Mouse (Mus musculus) hindbrain, embryonic 12.5 days (tissue): ENCODE data around the gene Pola2. TPM values are rescaled to one million over a fixed set of nuclear protein-coding genes. Genes with fewer than 3 reads are reported as not detected.

ENCODE experiments used
- ATAC-seq: fragments of 200-750 bp; cut with Nextera tagmentation; 2 replicates; pipeline ENCODE4 v1.8.0; 2017; ENCODE audit warnings: moderate TSS enrichment; ENCODE audit not compliant: low FRiP score
- H3K27ac ChIP-seq: fragments of 300-500 bp; sonication (generic); 2 replicates; pipeline ENCODE4 v1.5.1; 2016; ENCODE audit warnings: mild to moderate bottlenecking
- H3K27me3 ChIP-seq: fragments of 300-500 bp; sonication (generic); 2 replicates; pipeline ENCODE4 v1.6.1; 2016; ENCODE audit warnings: mild to moderate bottlenecking
- H3K36me3 ChIP-seq: fragments of 300-500 bp; sonication (generic); 2 replicates; pipeline ENCODE4 v1.6.1; 2016; ENCODE audit warnings: mild to moderate bottlenecking
- H3K4me1 ChIP-seq: fragments of 300-500 bp; sonication (generic); 2 replicates; pipeline ENCODE4 v1.6.1; 2016
- H3K4me2 ChIP-seq: fragments of 300-500 bp; sonication (generic); replicated peaks from 2 replicates; pipeline ENCODE4 v1.6.1; 2016; ENCODE audit warnings: mild to moderate bottlenecking
- H3K4me3 ChIP-seq: fragments of 300-500 bp; sonication (generic); 2 replicates; pipeline ENCODE4 v1.5.1; 2016; ENCODE audit warnings: mild to moderate bottlenecking
- H3K9ac ChIP-seq: fragments of 300-500 bp; sonication (generic); 2 replicates; pipeline ENCODE4 v1.6.1; 2016; ENCODE audit warnings: mild to moderate bottlenecking, moderate library complexity
- H3K9me3 ChIP-seq: fragments of 300-500 bp; sonication (generic); replicated peaks from 2 replicates; pipeline ENCODE4 v1.6.1; 2016; ENCODE audit warnings: mild to moderate bottlenecking
- WGBS: fragments of 180-500 bp; shearing (Covaris S2); methylation state at CpG from one replicate; pipeline ENCODE4 v1.1.7; 2016; 5-methylcytosine and 5-hydroxymethylcytosine counted together
- polyA plus RNA-seq: library from polyadenylated mRNA; unstranded; fragments of >200 nt; fragmentation: Nextera tagmentation; extraction: Ambion mirVana; gene quantifications from 2 replicates; pipeline ENCODE4 v1.2.1, GENCODE M21; 2016

Pola2 gene
- 47.4 and 49.2 TPM in 2 replicates for polyA plus RNA-seq

DNA sequence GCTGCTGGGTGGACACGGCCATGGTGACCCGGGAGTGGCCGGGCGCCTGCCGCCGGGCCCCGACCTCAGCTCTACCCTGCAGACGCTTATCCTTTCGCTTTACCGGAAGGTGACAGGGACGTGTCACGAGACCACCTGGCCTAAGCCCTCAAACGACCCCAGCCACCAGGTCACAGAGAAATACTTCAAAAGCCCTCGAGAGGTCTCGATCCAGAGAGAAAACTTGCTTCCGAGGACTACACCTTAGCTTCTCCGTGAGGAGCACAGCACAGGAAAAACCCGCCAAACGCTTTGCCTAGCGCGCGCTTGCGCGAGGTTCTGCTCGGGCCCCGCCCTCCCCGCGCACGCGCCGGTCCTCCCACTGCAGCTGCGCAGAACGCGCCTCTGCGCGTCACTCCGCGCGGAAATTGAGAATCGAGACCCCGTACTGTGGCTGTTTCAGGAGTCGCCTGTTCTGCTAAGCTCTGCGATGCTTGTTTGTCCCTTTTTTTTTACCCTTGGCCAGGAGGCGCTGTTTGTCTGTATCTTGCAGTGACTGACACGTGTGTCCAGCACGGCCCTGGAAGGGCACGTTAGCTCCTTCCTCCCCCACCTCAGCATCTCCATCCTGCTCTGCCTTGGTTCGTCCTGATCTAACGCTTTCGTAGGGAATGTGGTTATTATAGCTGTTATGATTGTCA is at the start of gene Pola2:
Gene Pola2 (minus strand): TSS at position 320 of the 680 bp plus-strand sequence.
- Histone ChIP-seq H3K9ac (peak within 1 kb of the TSS; percentile 74), H3K4me3 (peak within 1 kb of the TSS; percentile 62), H3K9me3 (no peaks in the 10 kb centered on the region), H3K27ac (peak within 1 kb of the TSS; percentile 60), H3K27me3 (no peaks in the 10 kb centered on the region), H3K4me2 (peak within 1 kb of the TSS; percentile 84), H3K36me3 (0 out of 2 replicates have a peak, but pooled peaks cover 1% of the 10 kb centered on the region), H3K4me1 (peaks cover 21% of the 10 kb centered on the region)
- under 1% methylated on average over 50 of the region's 50 CpGs for WGBS
- peak; percentile 89 for ATAC-seq

DNA sequence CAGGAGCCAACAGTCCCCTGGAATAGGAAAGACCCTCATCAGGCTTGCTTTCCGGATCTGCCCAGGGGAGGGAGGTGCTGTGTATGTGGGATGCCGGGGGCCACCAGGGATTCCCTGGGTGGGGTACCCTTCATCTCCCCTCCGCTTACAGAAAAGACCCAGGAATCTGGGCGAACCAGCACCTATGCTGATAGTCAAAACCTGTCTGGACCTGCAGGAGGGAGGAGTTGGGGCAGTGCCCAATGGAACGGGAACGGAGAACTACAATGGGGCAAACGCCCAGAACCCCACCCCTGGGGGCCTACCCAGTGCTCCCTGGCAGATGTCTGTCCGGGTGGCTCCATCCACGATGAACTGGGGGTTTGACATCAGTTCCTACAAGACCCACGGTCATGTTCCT is 49.7 kb upstream of the Pola2 start:
- 92% methylated on average over 10 of the region's 10 CpGs for WGBS
- H3K4me1 ChIP-seq, result peaks cover 13% of the 10 kb centered on the region
- H3K27me3 ChIP-seq, result peaks cover 36% of the 10 kb centered on the region
- no peaks in the 10 kb centered on the region for H3K9me3 ChIP-seq
- no peak overlapping the region for H3K4me2 ChIP-seq
- no peak overlapping the region for H3K9ac ChIP-seq
- no peak overlapping the region for H3K4me3 ChIP-seq
- H3K27ac ChIP-seq, result no peak overlapping the region
- H3K36me3 ChIP-seq, result no peaks in the 10 kb centered on the region
- no peak for ATAC-seq

DNA sequence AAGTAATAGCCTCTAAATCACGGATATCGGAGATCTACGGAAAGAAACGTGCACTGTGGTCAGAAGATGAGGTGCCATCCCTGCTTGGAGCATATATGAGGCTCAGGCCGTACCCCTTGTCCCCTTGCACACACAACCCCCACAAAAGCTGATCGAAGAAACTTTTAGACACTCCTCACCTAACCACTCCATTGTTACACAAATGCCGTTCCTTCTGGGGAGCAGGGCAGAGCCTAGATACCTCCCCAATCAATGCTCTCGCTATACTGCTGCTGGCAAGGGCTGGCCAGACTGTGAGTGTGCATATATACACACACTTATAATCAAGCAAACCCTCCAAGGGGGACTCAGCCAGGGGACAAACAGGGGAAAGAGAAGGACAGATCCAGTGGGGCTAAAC is 45.1 kb upstream of the Pola2 start:
- ATAC-seq, result no peak
- no peaks in the 10 kb centered on the region for H3K4me1 ChIP-seq
- no peak overlapping the region for H3K27ac ChIP-seq
- 70% methylated on average over 8 of the region's 8 CpGs for WGBS
- H3K9me3 ChIP-seq, result no peaks in the 10 kb centered on the region
- H3K27me3 ChIP-seq, result peaks cover 7% of the 10 kb centered on the region; the same call in 1 of the 2 replicates
- H3K4me2 ChIP-seq, result no peak overlapping the region
- H3K36me3 ChIP-seq, result no peaks in the 10 kb centered on the region
- H3K9ac ChIP-seq, result no peak overlapping the region
- no peak overlapping the region for H3K4me3 ChIP-seq

DNA sequence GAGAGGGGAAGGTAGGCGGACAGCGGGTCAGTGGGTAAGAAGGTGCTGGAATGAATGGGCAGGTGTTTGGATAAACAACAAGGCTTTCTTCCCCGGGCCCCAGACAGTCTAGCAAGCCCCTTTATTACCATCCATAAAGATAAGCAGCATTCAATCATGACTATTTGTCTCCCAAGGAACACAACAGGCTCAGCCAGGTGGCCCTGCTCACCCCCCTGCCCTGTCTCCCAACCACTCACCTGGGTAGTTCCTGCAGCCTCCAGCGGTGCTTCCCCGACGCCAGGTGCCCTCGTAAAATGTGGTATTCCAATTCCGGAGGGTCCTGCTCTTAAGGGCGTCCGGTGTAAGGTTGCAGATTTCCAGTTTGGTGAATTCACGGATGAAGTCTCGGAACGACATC is 43.0 kb upstream of the Pola2 start:
- Histone ChIP-seq H3K9ac (no peak overlapping the region), H3K36me3 (no peaks in the 10 kb centered on the region), H3K9me3 (no peaks in the 10 kb centered on the region), H3K27me3 (no peaks in the 10 kb centered on the region), H3K4me1 (no peaks in the 10 kb centered on the region), H3K27ac (no peak overlapping the region), H3K4me3 (no peak overlapping the region), H3K4me2 (no peak overlapping the region)
- no peak for ATAC-seq
- WGBS, result 86% methylated on average over 13 of the region's 13 CpGs

DNA sequence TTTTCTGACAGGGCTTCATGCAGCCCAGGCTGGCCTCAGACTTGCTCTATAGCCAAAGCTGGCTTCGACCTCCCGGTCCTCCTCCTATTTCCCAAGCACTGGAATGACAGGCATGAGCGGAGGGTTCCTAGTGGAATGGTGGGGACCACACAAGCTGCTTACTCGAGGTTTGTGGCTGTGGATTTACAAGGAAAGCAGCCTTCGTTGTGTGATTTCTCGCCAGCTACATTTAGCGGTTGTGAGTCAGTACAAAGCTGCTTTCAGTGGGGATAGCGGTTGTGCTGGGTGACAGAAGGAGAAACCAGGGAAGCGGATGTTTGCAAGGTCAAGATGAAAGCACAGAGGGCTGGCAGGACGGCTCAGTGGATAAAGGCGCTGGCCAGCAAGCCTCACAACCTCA is 41.5 kb upstream of the Pola2 start:
- H3K27me3 ChIP-seq, result no peaks in the 10 kb centered on the region
- no peak for ATAC-seq
- WGBS, result 62% methylated on average over 11 of the region's 11 CpGs
- H3K4me3 ChIP-seq, result no peak overlapping the region
- no peak overlapping the region for H3K27ac ChIP-seq
- H3K4me2 ChIP-seq, result no peak overlapping the region
- H3K36me3 ChIP-seq, result no peaks in the 10 kb centered on the region
- H3K9me3 ChIP-seq, result no peaks in the 10 kb centered on the region
- no peak overlapping the region for H3K9ac ChIP-seq
- no peaks in the 10 kb centered on the region for H3K4me1 ChIP-seq

DNA sequence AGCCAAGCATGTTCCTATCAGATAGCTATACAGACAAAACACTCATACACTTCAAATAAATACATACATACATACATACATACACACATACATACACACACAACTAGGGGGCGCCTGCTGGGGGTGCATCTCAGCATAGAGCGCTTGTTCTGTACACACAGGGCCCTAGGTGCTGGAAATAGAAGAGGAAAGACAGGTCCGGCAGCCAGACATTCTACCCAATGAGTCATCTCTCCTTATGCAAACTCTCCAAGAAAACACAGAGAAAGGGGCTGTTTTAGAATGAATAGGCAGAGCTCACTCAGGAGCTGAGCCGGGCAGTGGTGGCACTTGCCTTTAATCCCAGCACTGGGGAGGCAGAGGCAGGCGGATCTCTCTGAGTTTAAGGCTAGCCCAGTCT is 36.0 kb upstream of the Pola2 start:
- no peak overlapping the region for H3K4me2 ChIP-seq
- H3K9me3 ChIP-seq, result no peaks in the 10 kb centered on the region
- H3K27ac ChIP-seq, result no peak overlapping the region
- H3K9ac ChIP-seq, result no peak overlapping the region
- no peaks in the 10 kb centered on the region for H3K27me3 ChIP-seq
- H3K36me3 ChIP-seq, result no peaks in the 10 kb centered on the region
- WGBS, result 72% methylated on average over 5 of the region's 5 CpGs
- H3K4me1 ChIP-seq, result no peaks in the 10 kb centered on the region
- ATAC-seq, result no peak
- H3K4me3 ChIP-seq, result no peak overlapping the region

DNA sequence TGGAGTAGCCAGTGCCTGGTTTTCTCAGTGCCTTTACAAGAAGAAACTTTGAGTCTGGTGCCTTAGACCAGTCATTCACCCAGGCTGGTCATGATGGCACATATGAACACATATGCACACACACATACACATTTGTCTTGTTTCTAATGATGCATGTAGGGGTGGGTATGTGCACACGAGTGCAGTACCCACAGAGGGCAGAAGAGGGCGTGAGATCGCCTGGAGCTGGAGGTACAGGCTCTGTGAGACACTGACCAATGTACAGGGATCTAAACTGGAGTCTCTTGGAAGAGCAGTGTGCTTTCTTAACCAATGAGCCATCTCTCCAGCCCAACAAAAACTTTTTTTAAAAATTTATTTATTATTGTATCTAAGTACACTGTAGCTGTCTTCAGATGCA is 34.2 kb upstream of the Pola2 start:
- Histone ChIP-seq H3K4me3 (no peak overlapping the region), H3K9ac (no peak overlapping the region), H3K27me3 (no peaks in the 10 kb centered on the region), H3K27ac (no peak overlapping the region), H3K4me1 (no peaks in the 10 kb centered on the region), H3K36me3 (no peaks in the 10 kb centered on the region), H3K4me2 (no peak overlapping the region), H3K9me3 (no peaks in the 10 kb centered on the region)
- WGBS, result 76% methylated on average over 3 of the region's 3 CpGs
- ATAC-seq, result no peak

DNA sequence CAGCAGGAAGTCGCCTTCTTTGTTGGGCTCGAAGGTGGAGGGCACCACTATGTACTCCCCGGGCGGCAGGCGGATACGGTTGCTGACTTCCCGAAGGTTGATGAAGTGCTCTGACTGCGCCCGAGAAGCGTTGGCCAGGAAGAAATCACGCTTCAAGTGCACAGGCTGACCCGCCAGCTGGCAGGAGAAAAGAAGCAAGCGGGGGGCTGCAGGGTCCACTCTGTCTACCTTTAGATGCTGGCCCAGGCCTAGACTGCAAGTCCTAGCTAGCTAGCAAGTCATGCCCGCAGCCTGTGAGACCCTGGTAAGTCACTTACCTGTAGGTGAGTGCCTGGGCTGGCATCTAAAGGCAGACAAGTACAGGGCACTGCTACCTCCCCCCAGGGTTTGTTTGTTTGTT is 30.7 kb upstream of the Pola2 start:
- no peak overlapping the region for H3K9ac ChIP-seq
- no peaks in the 10 kb centered on the region for H3K36me3 ChIP-seq
- H3K27ac ChIP-seq, result no peak overlapping the region
- no peaks in the 10 kb centered on the region for H3K4me1 ChIP-seq
- no peak overlapping the region for H3K4me2 ChIP-seq
- WGBS, result 79% methylated on average over 14 of the region's 14 CpGs
- ATAC-seq, result no peak
- H3K9me3 ChIP-seq, result no peaks in the 10 kb centered on the region
- H3K27me3 ChIP-seq, result no peaks in the 10 kb centered on the region
- no peak overlapping the region for H3K4me3 ChIP-seq

DNA sequence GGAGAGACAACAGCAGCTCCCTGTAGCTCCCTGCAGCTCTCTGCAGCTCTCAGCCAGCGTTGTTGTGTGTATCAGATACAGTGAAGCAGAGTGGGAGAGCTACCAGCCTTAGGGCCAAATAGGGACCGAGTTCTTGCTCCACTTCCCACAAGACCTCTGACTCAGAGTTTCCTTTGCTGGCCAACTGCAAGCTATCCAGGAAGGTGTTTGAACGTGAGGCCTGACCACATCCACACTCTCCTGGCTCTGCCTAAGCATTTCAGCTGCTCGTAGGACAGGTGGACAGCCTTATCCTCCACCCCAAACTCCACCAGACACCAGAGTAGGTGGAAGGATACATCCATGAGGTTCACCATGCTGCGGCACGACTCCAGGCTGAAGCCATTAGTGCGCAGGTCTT is 28.0 kb upstream of the Pola2 start:
- Histone ChIP-seq H3K27ac (no peak overlapping the region), H3K27me3 (no peaks in the 10 kb centered on the region), H3K9me3 (no peaks in the 10 kb centered on the region), H3K4me1 (peaks cover 10% of the 10 kb centered on the region), H3K9ac (no peak overlapping the region), H3K4me3 (no peak overlapping the region), H3K36me3 (no peaks in the 10 kb centered on the region), H3K4me2 (no peak overlapping the region)
- WGBS, result 88% methylated on average over 7 of the region's 7 CpGs
- no peak for ATAC-seq

DNA sequence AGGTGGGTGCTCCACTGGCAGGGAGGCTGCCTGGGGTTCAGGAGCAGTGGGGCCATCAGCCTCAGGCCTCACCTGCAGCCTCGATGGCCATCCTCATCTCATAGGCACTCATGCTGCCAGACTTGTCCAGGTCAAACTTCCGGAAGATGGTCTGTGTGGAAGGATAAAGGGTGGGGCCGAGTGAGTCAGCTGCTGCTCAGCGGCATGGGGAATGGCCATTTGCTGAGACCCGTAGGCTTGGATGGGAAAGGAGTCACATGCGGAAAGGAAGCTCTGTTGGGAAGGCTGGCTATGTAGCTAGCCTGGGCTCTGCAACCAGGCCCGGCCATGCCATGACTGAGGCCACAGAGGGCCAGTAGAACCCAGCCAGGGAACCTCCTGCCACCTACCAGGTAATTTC is 27.5 kb upstream of the Pola2 start:
- no peak overlapping the region for H3K27ac ChIP-seq
- no peaks in the 10 kb centered on the region for H3K36me3 ChIP-seq
- no peaks in the 10 kb centered on the region for H3K27me3 ChIP-seq
- H3K4me2 ChIP-seq, result no peak overlapping the region
- H3K4me3 ChIP-seq, result no peak overlapping the region
- no peak for ATAC-seq
- 0 out of 2 replicates have a peak overlapping the region, but pooled peaks have one; percentile 6 for H3K9ac ChIP-seq
- no peaks in the 10 kb centered on the region for H3K9me3 ChIP-seq
- peaks cover 10% of the 10 kb centered on the region for H3K4me1 ChIP-seq
- WGBS, result 91% methylated on average over 7 of the region's 7 CpGs

DNA sequence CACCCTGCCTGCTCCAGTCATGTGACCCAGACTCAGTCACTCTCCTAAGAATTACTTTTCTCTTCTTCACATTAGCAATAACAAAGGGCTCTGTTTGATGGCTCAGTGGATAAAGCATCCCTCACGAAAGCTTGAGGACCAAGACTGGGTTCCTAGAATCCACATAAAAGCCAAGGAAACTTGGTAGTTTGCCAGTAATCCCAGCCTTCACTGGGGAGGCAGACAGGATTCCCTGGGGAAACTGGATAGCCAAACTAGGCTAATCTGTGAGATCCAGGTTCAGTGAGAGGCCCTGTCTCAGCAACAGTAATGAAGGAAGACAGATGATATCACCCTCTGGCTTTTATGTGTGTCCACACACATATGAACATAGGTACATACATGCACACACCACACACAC is 26.9 kb upstream of the Pola2 start:
- H3K9ac ChIP-seq, result 0 out of 2 replicates have a peak overlapping the region, but pooled peaks have one; percentile 6
- no peaks in the 10 kb centered on the region for H3K27me3 ChIP-seq
- no peak overlapping the region for H3K4me2 ChIP-seq
- H3K4me3 ChIP-seq, result no peak overlapping the region
- no peaks in the 10 kb centered on the region for H3K9me3 ChIP-seq
- H3K4me1 ChIP-seq, result peaks cover 10% of the 10 kb centered on the region
- no peaks in the 10 kb centered on the region for H3K36me3 ChIP-seq
- no peak overlapping the region for H3K27ac ChIP-seq
- WGBS, result 58% methylated on average over 1 of the region's 1 CpGs
- ATAC-seq, result no peak

DNA sequence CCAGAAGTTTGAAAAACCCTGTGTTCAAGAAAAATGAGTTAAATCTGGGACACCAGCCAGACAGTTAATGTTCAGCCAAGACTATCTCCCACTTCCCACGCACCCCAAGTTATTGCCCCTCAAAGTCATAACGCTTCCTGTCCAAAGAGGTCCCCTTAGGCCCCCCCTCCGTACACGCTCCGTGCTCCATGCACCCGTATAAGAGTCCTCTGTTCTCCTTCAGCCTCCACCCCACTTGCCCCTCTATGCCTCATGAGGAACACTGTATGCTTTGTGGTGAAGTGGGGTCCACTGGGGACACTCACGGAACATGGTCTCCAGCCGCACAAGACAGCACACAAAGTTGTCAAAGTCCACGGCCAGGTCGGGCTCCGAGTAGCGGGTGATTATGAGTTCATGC is 26.0 kb upstream of the Pola2 start:
- H3K4me2 ChIP-seq, result no peak overlapping the region
- no peak overlapping the region for H3K4me3 ChIP-seq
- WGBS, result 93% methylated on average over 12 of the region's 12 CpGs
- H3K4me1 ChIP-seq, result peaks cover 10% of the 10 kb centered on the region
- H3K9me3 ChIP-seq, result no peaks in the 10 kb centered on the region
- no peak for ATAC-seq
- H3K27ac ChIP-seq, result no peak overlapping the region
- no peak overlapping the region for H3K9ac ChIP-seq
- H3K27me3 ChIP-seq, result no peaks in the 10 kb centered on the region
- no peaks in the 10 kb centered on the region for H3K36me3 ChIP-seq

DNA sequence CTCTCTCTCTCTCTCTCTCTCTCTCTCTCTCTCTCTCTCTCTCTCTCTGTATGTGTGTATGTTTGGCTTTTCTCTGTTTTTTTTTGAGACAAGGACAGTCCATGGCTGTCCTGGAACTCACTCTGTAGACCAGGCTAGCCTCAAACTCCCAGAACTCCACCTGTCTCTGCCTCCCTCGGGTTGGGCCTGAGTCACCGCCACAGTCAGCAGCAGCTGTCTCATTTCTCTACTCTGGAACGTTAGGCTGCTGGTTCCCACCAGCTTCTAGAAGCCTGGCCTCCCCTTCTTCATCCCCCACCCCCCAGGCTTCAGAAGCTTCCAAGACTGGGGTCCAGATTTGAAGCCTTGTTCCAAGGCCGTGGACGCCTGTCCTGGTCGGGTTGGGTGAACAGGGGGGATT is 25.6 kb upstream of the Pola2 start:
- no peak for ATAC-seq
- H3K4me1 ChIP-seq, result peaks cover 10% of the 10 kb centered on the region
- H3K27ac ChIP-seq, result peak overlapping the region; percentile 25; the same call in 1 of the 2 replicates
- H3K36me3 ChIP-seq, result no peaks in the 10 kb centered on the region
- no peaks in the 10 kb centered on the region for H3K9me3 ChIP-seq
- no peaks in the 10 kb centered on the region for H3K27me3 ChIP-seq
- peak overlapping the region; percentile 40; the same call in 1 of the 2 replicates for H3K4me2 ChIP-seq
- WGBS, result 78% methylated on average over 6 of the region's 6 CpGs
- no peak overlapping the region for H3K9ac ChIP-seq
- H3K4me3 ChIP-seq, result 0 out of 2 replicates have a peak overlapping the region, but pooled peaks have one; percentile 12
